Mouse (Mus musculus) limb, embryonic 12.5 days (tissue): ENCODE data around the gene D13Ertd608e. TPM values are rescaled to one million over a fixed set of nuclear protein-coding genes. Genes with fewer than 3 reads are reported as not detected.
"Not testable (repeated sequence)": the region's sequence is repeated elsewhere in the genome, so short reads cannot be mapped to it uniquely, and the experiment has no call there.

Experiments used
- ATAC-seq: fragments of 200-750 bp; cut with Nextera tagmentation; 2 replicates; pipeline ENCODE4 v1.8.0; 2017; ENCODE audit warnings: low read depth, moderate TSS enrichment; ENCODE audit not compliant: insufficient number of reproducible peaks, insufficient read depth, low FRiP score, low TSS enrichment
- H3K27ac ChIP-seq: fragments of 300-500 bp; sonication (generic); 2 replicates; pipeline ENCODE4 v1.5.1; 2016; ENCODE audit warnings: mild to moderate bottlenecking, moderate library complexity
- H3K27me3 ChIP-seq: fragments of 300-500 bp; sonication (generic); 2 replicates; pipeline ENCODE4 v1.6.1; 2016; ENCODE audit warnings: mild to moderate bottlenecking, moderate library complexity
- H3K36me3 ChIP-seq: fragments of 300-500 bp; sonication (generic); 2 replicates; pipeline ENCODE4 v1.6.1; 2016; ENCODE audit warnings: mild to moderate bottlenecking, moderate library complexity
- H3K4me1 ChIP-seq: fragments of 300-500 bp; sonication (generic); replicated peaks from 2 replicates; pipeline ENCODE4 v1.6.1; 2016
- H3K4me2 ChIP-seq: fragments of 300-500 bp; sonication (generic); 2 replicates; pipeline ENCODE4 v1.6.1; 2016; ENCODE audit warnings: mild to moderate bottlenecking, moderate library complexity
- H3K4me3 ChIP-seq: fragments of 300-500 bp; sonication (generic); replicated peaks from 2 replicates; pipeline ENCODE4 v1.5.1; 2016; ENCODE audit warnings: mild to moderate bottlenecking
- H3K9ac ChIP-seq: fragments of 300-500 bp; sonication (generic); replicated peaks from 2 replicates; pipeline ENCODE4 v1.6.1; 2016; ENCODE audit warnings: mild to moderate bottlenecking, moderate library complexity
- H3K9me3 ChIP-seq: fragments of 300-500 bp; sonication (generic); 2 replicates; pipeline ENCODE4 v1.6.1; 2016; ENCODE audit warnings: mild to moderate bottlenecking, moderate library complexity
- WGBS: fragments of 180-500 bp; shearing (Covaris S2); methylation state at CpG from one replicate; pipeline ENCODE4 v1.1.7; 2016; 5-methylcytosine and 5-hydroxymethylcytosine counted together
- polyA plus RNA-seq: library from polyadenylated mRNA; unstranded; fragments of >200 nt; fragmentation: Nextera tagmentation; extraction: Ambion mirVana; gene quantifications from 2 replicates; pipeline ENCODE4 v1.2.1, GENCODE M21; 2016

The D13Ertd608e gene
- polyA plus RNA-seq, result not detected in 2 replicates

DNA sequence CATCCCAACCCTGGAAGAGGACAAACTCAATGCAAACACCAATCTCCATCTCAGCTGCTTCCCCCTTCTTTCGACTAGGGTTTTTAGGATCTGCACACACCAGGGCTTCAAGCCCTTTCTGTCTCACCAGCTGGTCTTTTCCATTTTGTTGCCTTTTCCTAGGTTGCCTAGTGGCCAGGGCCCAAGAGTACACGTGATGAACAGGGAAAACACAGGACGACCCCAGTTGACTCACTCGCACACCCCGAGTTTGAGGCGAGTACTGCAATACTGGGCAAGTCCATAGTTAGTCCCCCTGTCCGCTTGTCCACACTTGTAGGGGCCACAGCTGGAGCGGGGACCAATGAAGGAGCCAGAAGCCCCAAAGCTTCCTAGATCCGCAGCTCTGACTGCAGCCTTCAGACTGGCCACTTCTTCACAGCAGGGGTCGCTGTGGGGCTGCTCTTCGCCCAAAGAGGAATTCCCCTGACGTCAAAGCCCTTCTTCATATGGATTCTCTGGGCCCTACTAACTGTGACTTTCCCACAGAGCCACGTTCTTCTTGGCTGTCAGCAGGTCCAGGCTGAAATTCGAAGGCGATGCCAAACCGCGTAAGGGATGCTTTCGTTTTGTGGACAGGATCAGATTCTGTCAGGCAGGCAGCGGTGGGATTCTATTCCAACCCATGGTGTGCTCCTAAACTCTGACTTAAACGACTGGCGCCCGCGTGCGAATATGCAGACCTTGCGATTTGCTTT, at the start of gene D13Ertd608e:
TSS of gene D13Ertd608e (plus strand) at position 687 of the 737 bp plus-strand sequence.
- peak within 1 kb of the TSS; percentile 13; the same call in 1 of the 2 replicates for H3K4me3 ChIP-seq
- H3K9ac ChIP-seq, result not testable (repeated sequence)
- 17% methylated on average over 18 of the region's 25 CpGs for WGBS

DNA sequence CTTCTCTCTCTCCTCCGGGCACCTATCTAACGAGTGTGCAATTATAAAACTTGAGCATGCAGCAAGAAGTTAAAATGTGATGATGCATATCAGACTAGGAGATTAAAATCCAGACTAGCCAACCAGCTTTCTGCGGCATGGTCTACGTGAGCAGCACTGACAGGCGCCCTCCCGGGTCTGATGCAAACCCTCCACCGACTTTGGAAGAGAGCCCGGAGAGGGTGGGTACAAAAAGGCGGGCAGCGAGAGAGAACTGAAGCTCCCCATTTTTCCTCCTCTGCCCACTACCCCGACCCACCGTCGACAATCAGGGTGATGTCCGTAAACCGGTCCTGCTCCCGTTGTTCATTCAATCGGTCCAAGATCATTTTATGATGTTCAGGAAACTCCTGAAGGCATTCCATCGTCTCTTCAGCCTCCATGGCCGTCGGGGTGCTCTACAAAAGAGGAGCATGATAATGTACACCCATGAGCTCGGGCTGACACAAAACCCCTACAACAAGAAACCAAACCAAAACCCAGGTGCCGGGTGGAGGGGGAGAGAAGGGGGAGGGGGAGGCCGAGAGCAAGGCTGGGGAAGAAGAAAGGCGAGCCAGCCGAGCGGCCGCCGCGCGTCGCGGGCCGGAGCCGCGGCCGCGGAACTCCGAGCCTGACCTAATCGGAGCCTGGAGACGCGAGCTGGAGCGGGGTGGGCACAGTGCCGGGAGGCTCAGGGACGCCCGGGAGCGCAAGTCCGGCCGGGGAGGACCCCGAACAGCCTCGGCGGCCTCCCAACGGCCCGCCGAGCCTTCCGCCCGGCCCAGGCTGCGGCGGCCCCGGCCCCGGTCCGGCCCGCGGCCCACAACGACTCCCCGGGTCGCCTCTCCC, 45.7 kb upstream of the D13Ertd608e start:
- Histone ChIP-seq H3K36me3 (peaks cover 35% of the 10 kb centered on the region), H3K9ac (peak overlapping the region; percentile 96), H3K4me2 (peak overlapping the region; percentile 64), H3K27ac (peak overlapping the region; percentile 94), H3K9me3 (no peaks in the 10 kb centered on the region), H3K27me3 (no peaks in the 10 kb centered on the region), H3K4me1 (peaks cover 9% of the 10 kb centered on the region), H3K4me3 (peak overlapping the region; percentile 78)
- 1% methylated on average over 46 of the region's 66 CpGs for WGBS
- peak; percentile 58 for ATAC-seq

More for the DNA sequence above, at the start of gene D13Ertd608e:
- H3K4me1 ChIP-seq, H3K9me3 ChIP-seq, H3K27ac ChIP-seq, H3K36me3 ChIP-seq: not testable (repeated sequence)
- ATAC-seq, result peak; percentile 54; the same call in 1 of the 2 replicates
- Histone ChIP-seq H3K4me2 (peak within 1 kb of the TSS; percentile 34), H3K27me3 (peaks cover 27% of the 10 kb centered on the region)

DNA sequence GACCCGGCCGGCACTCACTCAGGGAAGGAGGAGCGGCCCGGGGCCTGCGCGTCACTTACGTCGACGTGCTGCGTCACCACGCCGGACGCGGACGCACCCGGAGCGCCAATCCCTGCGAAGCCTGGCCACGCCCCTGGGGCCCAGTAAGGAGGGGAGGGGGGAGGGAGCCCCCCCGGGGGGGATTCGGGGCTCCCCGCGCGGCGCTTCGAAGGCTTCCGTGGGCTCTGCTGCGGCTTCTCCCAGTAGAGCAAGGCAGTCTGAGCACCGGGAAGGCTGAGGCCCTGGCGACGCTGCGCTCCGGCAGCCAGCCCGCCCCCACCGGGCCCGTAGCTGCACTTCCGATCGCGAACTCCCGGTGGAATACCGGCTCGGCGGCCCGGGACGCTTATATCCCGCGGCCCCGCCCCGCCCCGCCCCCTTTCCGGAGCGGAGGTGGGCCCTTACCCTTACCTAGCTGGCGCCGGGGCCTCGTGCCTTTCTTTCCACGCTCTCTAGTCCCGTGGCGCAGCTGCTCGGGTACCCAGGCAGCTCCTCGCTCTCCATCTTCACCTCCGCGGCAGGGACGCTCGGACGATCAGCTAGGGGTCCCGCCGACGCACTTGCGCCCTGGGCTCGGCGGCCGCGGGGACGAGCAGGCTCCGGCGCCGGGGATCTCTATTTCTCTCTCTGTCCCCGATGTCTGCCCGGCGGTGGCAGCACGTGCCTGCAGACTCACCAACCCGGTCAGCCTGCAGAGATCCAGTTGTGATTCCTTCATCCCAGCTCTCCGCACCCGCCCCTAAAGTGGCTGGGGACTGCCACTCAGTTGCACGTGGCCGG, 44.8 kb upstream of the D13Ertd608e start, which contains the start of gene Zfp131:
TSS of gene Zfp131 (minus strand) at position 129 of the 819 bp plus-strand sequence.
- H3K9ac ChIP-seq, result peak within 1 kb of the TSS; percentile 96
- no peaks in the 10 kb centered on the region for H3K9me3 ChIP-seq
- H3K27me3 ChIP-seq, result no peaks in the 10 kb centered on the region
- H3K4me2 ChIP-seq, result peak within 1 kb of the TSS; percentile 78
- WGBS, result under 1% methylated on average over 72 of the region's 86 CpGs
- peak within 1 kb of the TSS; percentile 94 for H3K27ac ChIP-seq
- H3K36me3 ChIP-seq, result peaks cover 27% of the 10 kb centered on the region
- H3K4me1 ChIP-seq, result peaks cover 9% of the 10 kb centered on the region
- peak; percentile 97 for ATAC-seq
- H3K4me3 ChIP-seq, result peak within 1 kb of the TSS; percentile 78

DNA sequence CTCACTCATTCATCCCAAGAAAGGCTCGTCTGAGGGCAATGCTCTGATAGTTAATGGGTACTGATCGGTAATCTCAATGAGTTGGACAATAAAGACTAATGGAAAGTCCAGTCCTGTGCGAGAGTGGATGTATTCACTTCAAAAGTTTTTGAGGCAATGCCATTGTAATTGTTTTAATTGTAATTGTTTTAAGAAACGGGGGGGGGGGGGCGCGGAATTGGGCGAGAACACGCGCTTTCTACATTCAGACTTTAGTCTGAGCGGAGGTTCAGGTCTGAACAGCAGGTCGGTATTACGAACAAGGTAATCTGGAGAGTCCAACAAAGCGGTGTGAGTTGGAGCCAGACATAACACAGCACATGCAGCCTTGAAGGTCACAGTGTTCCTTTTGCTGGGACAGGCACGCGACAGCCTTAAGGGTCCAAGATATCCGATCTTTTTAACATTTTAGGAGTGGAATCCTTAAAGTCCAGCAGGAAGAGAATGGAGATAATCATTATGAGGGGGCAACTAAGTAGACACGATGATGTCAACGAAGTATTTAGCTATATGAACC, 44.1 kb upstream of the D13Ertd608e start:
- Histone ChIP-seq H3K9ac (peak overlapping the region; percentile 96), H3K27ac (peak overlapping the region; percentile 94), H3K36me3 (peaks cover 22% of the 10 kb centered on the region), H3K4me3 (peak overlapping the region; percentile 78), H3K4me1 (peaks cover 9% of the 10 kb centered on the region), H3K9me3 (no peaks in the 10 kb centered on the region), H3K4me2 (peak overlapping the region; percentile 78), H3K27me3 (no peaks in the 10 kb centered on the region)
- ATAC-seq, result no peak
- WGBS, result 4% methylated on average over 18 of the region's 18 CpGs

DNA sequence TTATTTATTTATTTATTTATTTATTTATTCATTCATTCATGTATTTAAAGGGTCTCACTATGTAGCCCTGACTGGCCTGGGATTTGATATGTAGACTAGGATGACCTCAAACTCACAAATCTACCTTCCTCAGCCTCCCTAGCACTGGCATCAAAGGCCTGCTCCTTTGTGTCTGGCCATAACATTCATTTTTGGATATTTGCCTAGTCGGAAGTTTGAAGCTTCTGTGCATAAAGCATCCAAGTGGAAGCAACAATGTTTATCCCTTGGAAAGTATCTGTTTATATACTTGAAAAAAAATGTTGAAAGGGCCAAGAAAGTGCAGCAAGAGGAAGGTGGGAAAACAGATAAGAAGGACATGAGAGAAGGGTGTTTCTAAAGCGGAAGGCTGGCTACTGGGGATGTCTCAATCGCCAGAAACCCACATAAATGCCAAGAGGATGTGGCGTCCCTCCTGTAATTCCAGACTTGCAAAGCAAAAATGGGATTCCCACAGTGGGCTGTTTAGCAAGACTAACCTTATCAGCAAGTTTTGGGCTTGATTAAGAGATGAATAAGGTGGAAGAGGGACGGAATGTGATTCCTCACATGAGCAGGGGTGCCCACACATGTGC, 42.9 kb upstream of the D13Ertd608e start:
- ATAC-seq, result no peak
- Histone ChIP-seq H3K36me3 (peaks cover 12% of the 10 kb centered on the region), H3K4me1 (peaks cover 9% of the 10 kb centered on the region), H3K27me3 (no peaks in the 10 kb centered on the region), H3K4me3 (no peak overlapping the region), H3K4me2 (no peak overlapping the region), H3K27ac (no peak overlapping the region), H3K9ac (no peak overlapping the region), H3K9me3 (no peaks in the 10 kb centered on the region)
- WGBS, result 82% methylated on average over 5 of the region's 5 CpGs

DNA sequence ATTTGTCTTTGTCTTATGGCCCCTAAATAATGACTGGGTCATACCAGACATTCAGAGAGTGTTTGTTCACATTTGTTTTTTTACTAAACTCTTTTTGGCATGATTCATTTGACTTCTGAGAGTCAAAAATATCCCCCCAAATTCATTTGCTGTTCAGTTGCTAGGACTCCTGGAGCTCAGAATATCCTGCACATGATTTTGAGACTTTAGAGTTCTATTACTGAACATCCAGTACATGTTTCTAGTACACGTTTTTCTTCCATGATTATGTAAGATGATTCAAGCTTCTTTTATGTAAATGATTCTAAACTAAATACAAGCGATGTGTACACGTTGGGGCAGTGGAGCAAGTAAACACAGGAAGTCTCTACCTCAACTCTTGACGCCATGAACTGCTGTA, 38.1 kb upstream of the D13Ertd608e start:
- ATAC-seq, result no peak
- no peaks in the 10 kb centered on the region for H3K36me3 ChIP-seq
- no peak overlapping the region for H3K9ac ChIP-seq
- no peak overlapping the region for H3K4me2 ChIP-seq
- 73% methylated on average over 4 of the region's 4 CpGs for WGBS
- H3K4me1 ChIP-seq, result no peaks in the 10 kb centered on the region
- H3K27ac ChIP-seq, result no peak overlapping the region
- H3K27me3 ChIP-seq, result no peaks in the 10 kb centered on the region
- H3K4me3 ChIP-seq, result no peak overlapping the region
- no peaks in the 10 kb centered on the region for H3K9me3 ChIP-seq

DNA sequence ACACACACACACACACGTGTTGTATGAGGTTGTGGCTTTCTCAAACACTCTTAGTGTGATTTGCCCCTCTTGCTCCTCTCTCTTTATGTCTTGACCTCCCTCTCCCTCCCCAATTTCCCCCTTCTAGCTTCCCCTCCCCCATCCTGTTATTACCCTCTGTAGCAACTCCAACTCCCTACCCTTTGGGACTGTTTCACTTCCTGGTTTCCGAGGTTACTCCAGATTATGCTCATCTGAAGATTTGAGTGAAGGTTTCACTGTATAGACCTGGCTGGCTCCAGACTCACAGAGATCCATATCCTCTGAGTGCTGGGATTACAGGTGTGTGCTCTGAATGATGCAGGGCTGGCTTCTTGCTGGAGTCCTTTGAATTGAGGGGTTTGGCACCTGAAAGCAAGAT, 26.9 kb upstream of the D13Ertd608e start:
- no peaks in the 10 kb centered on the region for H3K36me3 ChIP-seq
- no peaks in the 10 kb centered on the region for H3K9me3 ChIP-seq
- H3K27ac ChIP-seq, result no peak overlapping the region
- no peak for ATAC-seq
- H3K9ac ChIP-seq, result no peak overlapping the region
- no peaks in the 10 kb centered on the region for H3K4me1 ChIP-seq
- no peaks in the 10 kb centered on the region for H3K27me3 ChIP-seq
- H3K4me3 ChIP-seq, result no peak overlapping the region
- H3K4me2 ChIP-seq, result no peak overlapping the region
- 65% methylated on average over 2 of the region's 2 CpGs for WGBS

DNA sequence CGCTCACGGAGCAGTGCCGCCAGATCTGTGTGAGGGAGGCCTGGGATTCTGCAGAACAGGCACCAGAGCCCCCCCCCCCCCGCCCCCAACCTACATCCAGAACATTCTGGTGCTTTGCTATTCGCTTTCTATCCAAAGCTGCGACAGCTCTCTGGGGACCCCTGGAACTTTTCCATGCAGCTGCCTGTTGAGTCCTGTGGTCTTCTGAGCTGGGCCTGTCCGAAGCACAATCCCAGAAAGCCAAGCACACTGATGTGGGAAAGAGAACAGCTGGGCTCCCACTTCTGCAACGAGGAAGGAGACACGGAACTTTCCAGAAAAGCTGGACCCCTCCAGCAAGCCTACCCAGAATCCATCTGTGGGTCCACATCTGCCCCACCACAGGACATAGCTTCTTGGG, 25.8 kb upstream of the D13Ertd608e start:
- Histone ChIP-seq H3K36me3 (no peaks in the 10 kb centered on the region), H3K4me1 (no peaks in the 10 kb centered on the region), H3K9me3 (no peaks in the 10 kb centered on the region), H3K9ac (no peak overlapping the region), H3K4me2 (no peak overlapping the region), H3K4me3 (no peak overlapping the region), H3K27me3 (no peaks in the 10 kb centered on the region), H3K27ac (no peak overlapping the region)
- no peak for ATAC-seq
- 85% methylated on average over 9 of the region's 9 CpGs for WGBS

DNA sequence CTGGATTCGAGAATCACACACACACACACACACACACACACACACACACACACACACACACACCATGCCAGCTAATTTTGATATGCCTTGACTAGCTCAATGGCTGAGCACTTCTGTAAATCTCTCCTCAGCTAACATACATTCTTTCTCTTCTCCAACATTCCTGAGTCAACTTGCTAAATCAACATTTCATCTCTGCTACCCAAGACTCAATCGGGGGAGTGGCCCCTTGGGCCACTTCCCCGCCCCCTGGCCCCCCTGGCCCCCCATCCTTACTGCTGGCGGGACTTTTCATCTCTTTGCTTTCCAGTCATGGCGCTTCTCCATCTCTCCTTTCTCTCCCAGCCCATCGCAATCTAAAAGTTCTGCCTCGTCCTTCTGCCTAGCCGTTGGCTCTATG, 19.0 kb upstream of the D13Ertd608e start:
- Histone ChIP-seq H3K4me1 (no peaks in the 10 kb centered on the region), H3K27me3 (no peaks in the 10 kb centered on the region), H3K36me3 (no peaks in the 10 kb centered on the region), H3K4me3 (no peak overlapping the region), H3K27ac (no peak overlapping the region), H3K9me3 (no peaks in the 10 kb centered on the region), H3K9ac (no peak overlapping the region), H3K4me2 (no peak overlapping the region)
- 57% methylated on average over 8 of the region's 8 CpGs for WGBS
- ATAC-seq, result no peak

DNA sequence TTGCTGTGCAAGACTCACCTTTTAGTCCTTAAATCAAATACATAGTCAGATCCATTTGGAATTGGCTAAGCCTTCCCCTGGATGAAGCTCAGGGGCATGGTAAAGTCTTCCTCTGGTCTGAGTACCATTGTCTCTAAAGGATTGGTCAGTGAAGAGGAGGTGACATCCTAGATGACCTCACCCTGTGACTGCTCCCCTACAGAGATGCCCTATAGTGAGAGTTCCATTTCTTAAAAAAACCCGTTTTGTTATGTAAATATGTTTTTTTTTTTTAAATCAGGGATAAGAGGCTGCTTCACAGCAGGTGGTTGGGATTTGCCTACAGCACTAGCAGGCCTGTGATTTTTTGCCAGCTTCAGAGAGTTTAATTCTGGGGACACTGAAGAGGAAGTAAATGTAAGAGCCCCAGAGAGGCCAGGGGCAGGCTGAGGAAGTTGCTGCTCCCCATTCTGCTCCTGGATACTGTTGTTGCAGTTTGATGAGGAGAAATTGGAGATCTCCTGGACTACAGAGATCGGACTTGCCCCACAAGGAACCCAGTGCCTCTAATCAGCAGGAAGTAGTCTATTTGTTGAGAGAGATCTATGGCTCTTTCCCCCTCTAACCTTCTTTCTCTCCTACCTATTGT, 18.1 kb upstream of the D13Ertd608e start:
- ATAC-seq, result no peak
- Histone ChIP-seq H3K36me3 (no peaks in the 10 kb centered on the region), H3K4me2 (no peak overlapping the region), H3K27ac (no peak overlapping the region), H3K4me3 (no peak overlapping the region), H3K27me3 (no peaks in the 10 kb centered on the region), H3K9me3 (no peaks in the 10 kb centered on the region), H3K9ac (no peak overlapping the region), H3K4me1 (no peaks in the 10 kb centered on the region)
- 34% methylated on average over 2 of the region's 2 CpGs for WGBS
